Mouse (Mus musculus) thymus, postnatal 14 days (tissue): ENCODE measurements around the gene Olfr1031.
"Not testable (repeated sequence)": the region's sequence is repeated elsewhere in the genome, so short reads cannot be mapped to it uniquely, and the experiment has no call there.

ENCODE experiments used
- DNase-seq: peaks from one replicate; pipeline ENCODE4 v3.0.0; 2021

Gene Olfr1031

DNA sequence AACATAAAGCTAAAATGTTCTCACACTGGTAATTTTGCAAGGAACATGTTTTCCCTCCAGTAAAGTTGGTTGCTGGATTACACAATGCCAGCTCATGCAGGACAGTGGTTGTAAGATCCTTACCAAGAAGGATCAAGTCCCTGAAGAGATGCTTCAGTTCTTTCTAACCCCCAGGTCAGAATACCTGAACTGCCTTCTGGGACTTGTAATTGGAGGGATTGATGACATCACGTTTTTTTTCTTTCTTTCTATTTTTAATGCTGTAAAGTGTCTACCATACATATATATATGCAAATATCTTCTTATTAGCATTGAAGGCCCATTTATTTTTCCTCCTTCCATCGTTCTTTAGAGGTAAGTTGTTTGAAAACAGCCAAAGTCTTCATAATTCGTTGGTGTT is at the start of gene Olfr1031:
Gene Olfr1031, plus strand, starts transcription at position 301 of the 400 bp plus-strand sequence.
- no peak for DNase-seq

DNA sequence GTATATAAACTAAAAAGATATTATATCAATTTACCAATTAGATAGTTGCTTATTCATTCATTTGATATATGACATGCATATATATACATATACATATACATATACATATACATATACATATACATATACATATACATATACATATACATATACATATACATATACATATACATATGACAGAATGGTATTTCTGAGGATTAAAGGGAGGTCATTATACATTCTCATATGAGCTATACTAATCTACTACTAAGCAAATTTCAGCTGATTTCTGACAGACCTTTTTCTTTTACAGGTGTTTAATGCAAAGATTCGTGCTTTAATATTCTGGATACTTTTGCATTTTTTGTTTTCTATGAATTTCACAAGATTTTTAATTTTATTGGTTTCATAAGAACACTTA is 40.0 kb upstream of the Olfr1031 start, which contains the start of gene Olfr1028:
Gene Olfr1028, plus strand, starts transcription at position 301 of the 400 bp plus-strand sequence.
- no peak for DNase-seq

DNA sequence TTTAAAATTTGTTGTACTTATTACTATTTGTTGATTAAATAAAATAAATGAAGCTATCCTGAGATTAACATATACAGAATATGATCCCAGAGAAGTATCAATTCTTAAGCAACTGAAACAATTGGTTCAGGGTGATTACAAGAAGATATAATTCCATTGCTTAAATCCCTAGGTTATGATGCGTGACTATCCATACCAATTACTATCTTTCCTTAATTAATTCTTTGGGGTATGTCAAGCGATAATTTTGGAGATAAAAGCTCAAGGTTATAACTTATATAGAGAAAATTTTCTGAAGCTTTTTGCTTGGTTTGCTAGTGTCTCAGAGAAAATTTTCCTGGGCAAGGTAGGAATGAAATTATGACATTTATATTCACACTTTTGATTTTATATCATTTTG is 16.5 kb upstream of the Olfr1031 start, which contains the start of gene Olfr1029:
Gene Olfr1029, plus strand, starts transcription at position 301 of the 400 bp plus-strand sequence.
- DNase-seq, result no peak

DNA sequence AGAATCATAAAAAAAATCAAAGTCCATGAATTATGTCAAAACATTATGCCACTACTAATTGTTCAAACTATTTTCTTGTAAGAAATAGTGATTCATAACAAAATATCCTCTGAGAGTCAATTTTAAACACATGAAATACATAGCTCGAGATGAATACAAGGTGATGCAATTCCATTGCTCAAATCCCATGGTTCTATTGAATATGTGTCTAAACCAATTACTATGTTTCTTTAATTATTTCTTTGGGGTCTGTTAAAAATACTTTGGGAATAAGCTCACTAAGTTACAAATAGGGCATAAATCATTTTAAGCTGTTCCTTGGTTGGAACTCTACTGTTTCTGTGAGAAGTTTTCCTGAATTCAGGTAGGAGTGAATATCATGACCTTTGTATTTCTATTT is 11.1 kb upstream of the Olfr1031 start, which contains the start of gene Olfr1030:
Gene Olfr1030, plus strand, starts transcription at position 301 of the 400 bp plus-strand sequence.
- DNase-seq, result no peak

DNA sequence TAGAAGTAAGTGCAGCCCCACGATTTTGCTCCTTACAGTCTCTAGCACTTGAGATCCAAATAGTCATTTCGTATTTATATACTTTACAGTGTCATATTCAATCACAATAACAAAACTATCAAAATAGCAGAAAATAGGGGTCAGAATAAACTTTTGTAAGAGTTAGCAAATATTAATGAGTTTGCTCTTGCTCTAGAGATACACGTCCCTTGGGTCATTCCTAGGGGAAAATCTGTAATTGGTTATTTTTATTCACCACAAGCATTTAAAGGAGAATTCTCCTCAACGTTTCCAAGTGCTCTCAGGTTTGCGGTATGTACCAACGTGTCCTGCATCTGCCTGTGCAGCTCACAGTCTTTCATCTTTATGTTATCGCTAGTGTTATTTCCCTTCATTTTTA is 15.1 kb downstream of the Olfr1031 start, which contains the start of gene Olfr1032:
Gene Olfr1032, plus strand, starts transcription at position 301 of the 400 bp plus-strand sequence.
- DNase-seq, result no peak

DNA sequence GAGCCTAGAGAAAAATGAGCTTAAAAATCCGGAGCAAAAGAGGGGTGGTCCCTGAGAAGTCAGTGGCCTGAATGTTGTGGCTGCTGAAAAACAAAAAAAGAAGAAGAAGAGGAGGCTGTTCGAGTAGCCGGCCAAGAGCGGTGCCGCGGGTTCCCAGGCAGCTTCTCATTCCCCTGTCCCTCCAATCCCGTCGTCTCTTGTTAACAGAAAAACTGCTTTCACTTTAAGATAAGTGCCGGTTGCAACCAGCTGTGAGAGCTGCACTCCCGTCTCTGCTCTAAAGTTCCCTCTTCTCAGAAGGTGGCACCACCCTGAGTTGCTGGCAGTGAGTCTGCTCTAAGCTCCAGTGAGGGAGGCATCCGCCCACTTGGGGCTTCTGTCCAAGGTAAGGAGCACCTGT is 30.3 kb downstream of the Olfr1031 start, which contains the start of gene Olfr1033:
Gene Olfr1033, plus strand, starts transcription at position 228 of the 400 bp plus-strand sequence.
- DNase-seq, result not testable (repeated sequence)

DNA sequence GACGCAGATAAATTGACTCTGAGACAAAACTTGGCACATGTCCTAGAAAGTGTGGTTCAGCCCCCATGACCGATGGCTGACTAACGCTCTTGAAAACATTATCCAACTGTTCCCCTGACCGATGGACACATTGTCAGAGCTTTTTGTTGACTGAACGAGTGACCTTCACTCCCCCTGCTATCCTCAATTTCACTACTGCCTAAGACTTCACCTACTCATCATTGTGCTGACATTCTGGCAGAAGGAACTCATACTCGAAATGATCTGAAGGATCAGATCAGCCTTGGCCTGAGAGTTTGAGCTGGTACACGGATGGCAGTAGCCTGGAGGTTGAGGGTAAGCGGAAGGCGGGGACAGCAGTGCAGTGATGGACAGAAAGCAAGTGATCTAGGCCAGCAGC is 31.4 kb downstream of the Olfr1031 start:
- not testable (repeated sequence) for DNase-seq
